Mouse (Mus musculus) C2C12 (cell line): ENCODE data around the gene Prkce.

ENCODE experiments used
- CTCF ChIP-seq: IDR thresholded peaks from one replicate; pipeline ENCODE4 v1.5.1; 2011; ENCODE audit not compliant: control insufficient read depth, insufficient read depth, insufficient read length
- MAX ChIP-seq: IDR thresholded peaks from one replicate; pipeline ENCODE4 v1.6.1; 2011; ENCODE audit warnings: mild to moderate bottlenecking, control low read depth
- MYOD1 ChIP-seq: IDR thresholded peaks from one replicate; pipeline ENCODE4 v1.6.1; 2011; ENCODE audit warnings: low read depth; ENCODE audit not compliant: control insufficient read depth, insufficient read length
- MYOG ChIP-seq: IDR thresholded peaks from one replicate; pipeline ENCODE4 v1.6.1; 2011; ENCODE audit not compliant: control insufficient read depth, insufficient read length; ENCODE audit errors: extremely low read depth
- USF1 ChIP-seq: IDR thresholded peaks from one replicate; pipeline ENCODE4 v1.6.1; 2011; ENCODE audit warnings: low read depth, mild to moderate bottlenecking, control low read depth, moderate library complexity

DNA sequence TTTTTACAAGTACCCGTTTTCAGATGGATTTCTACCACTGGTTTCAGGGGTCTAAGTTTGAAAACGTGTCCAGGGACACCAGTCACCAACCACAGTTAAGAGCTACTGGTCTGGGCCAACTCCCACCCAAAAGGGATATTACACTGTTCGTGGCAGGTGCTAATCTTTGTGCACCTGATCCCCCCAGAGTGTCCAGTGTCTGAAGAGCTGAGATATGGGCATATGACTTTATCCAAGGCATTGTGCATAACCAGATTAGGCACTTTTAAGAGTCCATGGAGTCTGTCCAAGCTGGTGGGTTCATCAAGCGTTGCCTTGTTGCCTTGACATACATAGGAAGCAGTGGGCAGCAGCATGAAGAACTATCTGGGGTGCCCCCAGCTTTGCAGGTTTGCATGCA is 254.4 kb downstream of the Prkce start:
- no peak for TF ChIP-seq MAX
- no peak for TF ChIP-seq CTCF
- no peak for TF ChIP-seq MYOG
- TF ChIP-seq MYOD1, result no peak
- TF ChIP-seq USF1, result no peak
